8 mouse cellular contexts compared by ENCODE assay signal in genomic region chr7:139584221-139585175, GRCm38 (mm10). TPM values are rescaled to one million over a fixed set of nuclear protein-coding genes. Genes with fewer than 3 reads are reported as not detected.
A peak's percentile ranks its signal among the peaks of the same experiment; 100 is the strongest.
DNase-seq lines count a peak whose midpoint lies in the region; ATAC-seq and TF ChIP-seq lines count a peak whose summit lies in the region.

No protein-coding gene starts in this region.

- peak overlapping the region; percentile 3; the same call in 1 of the 2 replicates for H3K4me3 ChIP-seq in lung, embryonic 16.5 days (ENCODE audit: low read length)
- no peak overlapping the region for H3K4me3 ChIP-seq in lung, adult 2 months (replicated peaks; ENCODE audit: extremely low read depth, low read depth, low read length)
- peak overlapping the region; percentile 19 for H3K4me3 ChIP-seq in stomach, embryonic 16.5 days (replicated peaks; ENCODE audit: low read length)

- H3K4me2 ChIP-seq in lung, embryonic 16.5 days (ENCODE audit: low read depth, low read length): 0 out of 2 replicates have a peak overlapping the region, but pooled peaks have one; percentile 4
- H3K4me2 ChIP-seq in stomach, embryonic 16.5 days (ENCODE audit: low read depth, low read length): peak overlapping the region; percentile 20

- no peak for TF ChIP-seq POLR2A in lung, adult 2 months (IDR thresholded peaks at IDR 0.05; ENCODE audit: borderline replicate concordance, extremely low read depth, low read depth, low read length)

- no peak for ATAC-seq in lung, embryonic 16.5 days (ENCODE audit: low read depth)
- no peak for ATAC-seq in stomach, embryonic 16.5 days (ENCODE audit: insufficient read depth, low FRiP score)

- H3K27ac ChIP-seq in lung, embryonic 16.5 days (ENCODE audit: low read length): no peak overlapping the region
- no peak overlapping the region for H3K27ac ChIP-seq in stomach, embryonic 16.5 days (ENCODE audit: low read length)

- peaks cover 28% of the 10 kb centered on the region for H3K4me1 ChIP-seq in lung, embryonic 16.5 days (replicated peaks; ENCODE audit: control insufficient read depth, insufficient read depth, low read length)
- no peaks in the 10 kb centered on the region for H3K4me1 ChIP-seq in lung, adult 2 months (ENCODE audit: control insufficient read depth, insufficient read depth, low read length)
- peaks cover 27% of the 10 kb centered on the region for H3K4me1 ChIP-seq in stomach, embryonic 16.5 days (ENCODE audit: control insufficient read depth, insufficient read depth, low read length)

- DNase-seq in adrenal gland, adult 2 months: peak; percentile 21
- DNase-seq in adrenal gland, postnatal 25 days: no peak
- no peak for DNase-seq in lung, adult 2 months
- DNase-seq in kidney, postnatal 10 days: peak; percentile 25
- DNase-seq in MN1 (ENCODE audit: low spot score): no peak
- DNase-seq in layer of hippocampus, adult 18-20 months (ENCODE audit: low spot score in 2 of 2): no peak

- WGBS in lung, embryonic 16.5 days: 2% methylated on average over 53 of the region's 53 CpGs
- 3% methylated on average over 53 of the region's 53 CpGs for WGBS in lung, adult 2 months
- WGBS in stomach, embryonic 16.5 days: 3% methylated on average over 53 of the region's 53 CpGs

- H3K9me3 ChIP-seq in lung, embryonic 16.5 days (ENCODE audit: control insufficient read depth, low read length): no peaks in the 10 kb centered on the region
- H3K9me3 ChIP-seq in stomach, embryonic 16.5 days (replicated peaks; ENCODE audit: control insufficient read depth, low read length): no peaks in the 10 kb centered on the region

- no peak overlapping the region for H3K9ac ChIP-seq in lung, embryonic 16.5 days (ENCODE audit: low read length)
- H3K9ac ChIP-seq in stomach, embryonic 16.5 days (ENCODE audit: low read length): peak overlapping the region; percentile 33; the same call in 1 of the 2 replicates

- H3K27me3 ChIP-seq in lung, embryonic 16.5 days (ENCODE audit: control insufficient read depth, insufficient read depth, low read depth, low read length): peaks cover 86% of the 10 kb centered on the region
- peaks cover 87% of the 10 kb centered on the region for H3K27me3 ChIP-seq in stomach, embryonic 16.5 days (ENCODE audit: control insufficient read depth, insufficient read depth, low read length)

- H3K36me3 ChIP-seq in lung, embryonic 16.5 days (ENCODE audit: control insufficient read depth, insufficient read depth, low read length): no peaks in the 10 kb centered on the region
- H3K36me3 ChIP-seq in stomach, embryonic 16.5 days (ENCODE audit: control insufficient read depth, insufficient read depth, low read length): 0 out of 2 replicates have a peak, but pooled peaks cover under 1% of the 10 kb centered on the region

- no peak for TF ChIP-seq CTCF in lung, adult 2 months (IDR thresholded peaks at IDR 0.05; ENCODE audit: insufficient read depth, low read length)

RNA-seq across cellular contexts. Expression of gene Nkx6-2, which starts 1.9 kb away (rescaled TPM):
- not detected for total RNA-seq in adrenal gland, adult 2 months (2021)
- polyA plus RNA-seq in adrenal gland, adult 2 months (2012; rRNA removed): 0.24 and 0.56 TPM in 2 replicates
- not detected in 2 replicates for total RNA-seq in adrenal gland, postnatal 25 days (2021)
- 0.15 TPM in 1 of 2 replicates, not detected in the other for polyA plus RNA-seq in lung, embryonic 16.5 days (2015; fragmentation: Nextera tagmentation; extraction: Ambion mirVana)
- 0.53 and 1.1 TPM in 2 replicates for polyA plus RNA-seq in lung, adult 2 months (2012; rRNA removed)
- 2.6 and 2.8 TPM in 2 replicates for polyA plus RNA-seq in stomach, embryonic 16.5 days (2015; fragmentation: Nextera tagmentation; extraction: Ambion mirVana)
- total RNA-seq in layer of hippocampus, adult 18-20 months (2021): 10 to 100 TPM in 1 of 2 experiments, 1 to 10 TPM in 1; 9.9 to 14.0 TPM

Comparison
In these comparisons a context has a peak if more than half of its experiments do, and no peak if none do; other contexts are left out.
1. DNase-seq: peak in adrenal gland, adult 2 months (single experiment) and kidney, postnatal 10 days (single experiment); none in adrenal gland, postnatal 25 days (single experiment), lung, adult 2 months (single experiment), MN1 (single experiment) and layer of hippocampus, adult 18-20 months (0 of 2).